Mouse (Mus musculus) CH12.LX (cell line): ENCODE data around the gene Ramp2. TPM values are rescaled to one million over a fixed set of nuclear protein-coding genes. Genes with fewer than 3 reads are reported as not detected.

Source experiments
- DNase-seq: peaks from one replicate; pipeline ENCODE4 v3.0.0-alpha.2; 2013; ENCODE audit errors: extremely low read depth
- H3K27ac ChIP-seq: 2 replicates; pipeline ENCODE4 v1.5.1; 2012; ENCODE audit warnings: low read depth, mild to moderate bottlenecking, control low read depth, moderate library complexity; ENCODE audit not compliant: insufficient read depth
- H3K27me3 ChIP-seq: replicated peaks from 2 replicates; pipeline ENCODE3; 2012; ENCODE audit warnings: inconsistent platforms
- H3K36me3 ChIP-seq, 2 experiments: replicated peaks in 1 of 2; 2 replicates each; pipeline versions ENCODE3 to v1.6.1; 2012; ENCODE audit warnings: inconsistent platforms in 1 of 2, low read length in 1 of 2, mild to moderate bottlenecking in 1 of 2, mixed read lengths in 1 of 2, moderate library complexity in 1 of 2; ENCODE audit not compliant: control insufficient read depth in 1 of 2, insufficient read depth in 1 of 2
- H3K4me1 ChIP-seq, 2 experiments: 2 replicates each; pipeline ENCODE4 v1.6.1; 2012; ENCODE audit warnings: inconsistent platforms in 1 of 2, moderate library complexity in 1 of 2; ENCODE audit not compliant: insufficient read depth in 2 of 2, control insufficient read depth in 1 of 2
- H3K4me2 ChIP-seq: 2 replicates; pipeline ENCODE4 v1.6.1; 2012; ENCODE audit warnings: low read depth, mild to moderate bottlenecking, control low read depth; ENCODE audit not compliant: poor library complexity, insufficient read depth, severe bottlenecking
- H3K4me3 ChIP-seq, 3 experiments: fragments of 150-350 bp in 1 of 3; sonication (generic) in 1 of 3; replicated peaks in 1 of 3; 2 replicates each; pipeline versions ENCODE3 to v1.5.1; 2011 to 2012; ENCODE audit warnings: low read depth in 2 of 3, low read length in 2 of 3, mild to moderate bottlenecking in 2 of 3, moderate library complexity in 2 of 3, control low read depth in 1 of 3, improper control_type of control experiment in 1 of 3, inconsistent platforms in 1 of 3, mixed read lengths in 1 of 3; ENCODE audit not compliant: poor library complexity in 1 of 3
- H3K79me2 ChIP-seq: replicated peaks from 2 replicates; pipeline ENCODE4 v1.6.1; 2012; ENCODE audit warnings: mild to moderate bottlenecking, moderate library complexity; ENCODE audit not compliant: control insufficient read depth, poor library complexity, insufficient read depth, severe bottlenecking; ENCODE audit errors: extremely low read depth
- H3K9ac ChIP-seq: 2 replicates; pipeline ENCODE4 v1.6.1; 2012; ENCODE audit warnings: low read depth, mild to moderate bottlenecking, control low read depth, moderate library complexity; ENCODE audit not compliant: insufficient read depth
- H3K9me3 ChIP-seq: replicated peaks from 2 replicates; pipeline ENCODE3; 2012; ENCODE audit warnings: low read length, inconsistent platforms, mixed read lengths
- E2F4 ChIP-seq: IDR thresholded peaks from 2 replicates; pipeline ENCODE4 v1.6.1; 2011; ENCODE audit warnings: low read depth, low read length, improper control_type of control experiment; ENCODE audit not compliant: insufficient replicate concordance
- EP300 ChIP-seq: IDR thresholded peaks from 2 replicates; pipeline ENCODE4 v1.6.1; 2011; ENCODE audit warnings: low read length, improper control_type of control experiment
- ETS1 ChIP-seq: conservative IDR thresholded peaks from 2 replicates; pipeline ENCODE4 v1.6.1; 2012; ENCODE audit warnings: low read depth, mild to moderate bottlenecking, inconsistent platforms, low read length, improper control_type of control experiment, moderate library complexity
- IRF4 ChIP-seq: IDR thresholded peaks from 2 replicates; pipeline ENCODE4 v1.6.1; 2014; ENCODE audit warnings: low read depth, mild to moderate bottlenecking, inconsistent platforms, low read length, improper control_type of control experiment
- JUN ChIP-seq: IDR thresholded peaks from 2 replicates; pipeline ENCODE4 v1.6.1; 2011; ENCODE audit warnings: low read depth, mild to moderate bottlenecking, low read length, improper control_type of control experiment, moderate library complexity; ENCODE audit not compliant: insufficient read depth
- JUND ChIP-seq: conservative IDR thresholded peaks from 2 replicates; pipeline ENCODE4 v1.6.1; 2011; ENCODE audit warnings: low read depth, low read length, improper control_type of control experiment
- MEF2A ChIP-seq: IDR thresholded peaks from 2 replicates; pipeline ENCODE4 v1.6.1; 2014; ENCODE audit warnings: low read depth, mild to moderate bottlenecking, inconsistent platforms, low read length, improper control_type of control experiment, borderline replicate concordance
- MYC ChIP-seq: IDR thresholded peaks from 2 replicates; pipeline ENCODE4 v1.6.1; 2011; ENCODE audit warnings: low read depth, mild to moderate bottlenecking, improper control_type of control experiment, low read length
- PAX5 ChIP-seq: IDR thresholded peaks from 2 replicates; pipeline ENCODE4 v1.6.1; 2012; ENCODE audit warnings: low read length, inconsistent platforms, mixed read lengths
- POLR2A ChIP-seq: IDR thresholded peaks from 2 replicates; pipeline ENCODE4 v1.6.1; 2011; ENCODE audit warnings: low read depth, mild to moderate bottlenecking, improper control_type of control experiment, low read length
- RCOR1 ChIP-seq: conservative IDR thresholded peaks from 2 replicates; pipeline ENCODE4 v1.6.1; 2012; ENCODE audit warnings: low read depth, mild to moderate bottlenecking, inconsistent platforms, low read length, improper control_type of control experiment
- SIN3A ChIP-seq: IDR thresholded peaks from 2 replicates; pipeline ENCODE4 v1.6.1; 2012; ENCODE audit warnings: low read length, improper control_type of control experiment, inconsistent platforms
- SMC3 ChIP-seq: IDR thresholded peaks from 2 replicates; pipeline ENCODE4 v1.6.1; 2011; ENCODE audit warnings: low read depth, low read length, improper control_type of control experiment
- USF2 ChIP-seq: conservative IDR thresholded peaks from 2 replicates; pipeline ENCODE4 v1.6.1; 2011; ENCODE audit warnings: low read depth, low read length, improper control_type of control experiment
- ZC3H11A ChIP-seq: IDR thresholded peaks from 2 replicates; pipeline ENCODE4 v1.6.1; 2012; ENCODE audit warnings: low read depth, mild to moderate bottlenecking, inconsistent platforms, low read length, improper control_type of control experiment
- ZKSCAN1 ChIP-seq: IDR thresholded peaks from 2 replicates; pipeline ENCODE4 v1.6.1; 2012; ENCODE audit warnings: low read depth, inconsistent platforms, low read length, improper control_type of control experiment, borderline replicate concordance
- ZNF384 ChIP-seq: IDR thresholded peaks from 2 replicates; pipeline ENCODE4 v1.6.1; 2012; ENCODE audit warnings: low read depth, low read length, improper control_type of control experiment, inconsistent platforms
- dilution Hi-C: fragments of 300-500 bp; cut with MboI; formaldehyde crosslinking; loops from 2 replicates; pipeline ENCODE4 v1.14.3; 2020; ENCODE audit warnings: low sequenced_read_pairs; ENCODE audit not compliant: extremely low pct_unique_long_range_greater_than_20kb, extremely low pct_ligation_motif_present
- in situ Hi-C: fragments of 300-500 bp; cut with MboI; formaldehyde crosslinking; loops from 3 replicates; pipeline ENCODE4 v1.14.3; 2019; ENCODE audit warnings: low sequenced_read_pairs, low pct_ligation_motif_present, low pct_unique_long_range_greater_than_20kb, mixed read lengths
- polyA plus RNA-seq: library from polyadenylated mRNA; unstranded; fragments of >175 nt; gene quantifications from 2 replicates; pipeline ENCODE4 v1.2.1, GENCODE M21; 2012; ENCODE audit warnings: low read depth; ENCODE audit not compliant: insufficient read length
- total RNA-seq, 2 experiments: library from RNA; depleted of rRNA; stranded (reverse); fragments of 300-350 nt in 1 of 2; fragments of >200 nt in 1 of 2; gene quantifications; 2 replicates each; pipeline ENCODE4 v1.2.3; 2012 to 2014

Ramp2 gene
- total and polyA plus RNA-seq, 3 experiments = 0.26 to 1.3 (median 0.33) TPM

- dilution Hi-C loops = no loop called here
- H3K27me3 ChIP-seq = no peaks in the 10 kb centered on the region
Measured at GRCm38 (mm10) chr11:101282896-101283295, 37.1 kb downstream of the Ramp2 start.

GRCm38 (mm10) chr11:101283805-101284204 is 38.0 kb downstream of the Ramp2 start:
- Histone ChIP-seq H3K27me3 (no peaks in the 10 kb centered on the region), H3K4me2 (no peak overlapping the region), H3K4me3 (no peak overlapping the region), H3K9ac (no peak overlapping the region), H3K27ac (no peak overlapping the region), H3K9me3 (no peaks in the 10 kb centered on the region), H3K4me1 (peaks cover 6 to 19% of the 10 kb centered on the region in 2 experiments; a peak in 3 of 4 replicates), H3K79me2 (no peaks in the 10 kb centered on the region), H3K36me3 (peaks cover 16 to 55% of the 10 kb centered on the region in 2 experiments)
- TF ChIP-seq MYC (no peak), ZNF384 (no peak), POLR2A (no peak), USF2 (no peak), JUND (no peak), ZC3H11A (no peak), IRF4 (no peak), SIN3A (no peak)
- dilution Hi-C loops (no loop called here), in situ Hi-C loops (no loop called here)
- no peak for DNase-seq

More at GRCm38 (mm10) chr11:101282896-101283295, 37.1 kb downstream of the Ramp2 start:
- Histone ChIP-seq H3K27ac (no peak overlapping the region), H3K4me3 (no peak overlapping the region), H3K9me3 (no peaks in the 10 kb centered on the region), H3K9ac (no peak overlapping the region), H3K36me3 (peaks cover 11 to 46% of the 10 kb centered on the region in 2 experiments), H3K79me2 (no peaks in the 10 kb centered on the region; the same call in 1 of the 2 replicates), H3K4me1 (peaks cover 6 to 21% of the 10 kb centered on the region in 2 experiments; a peak in 3 of 4 replicates), H3K4me2 (no peak overlapping the region)
- in situ Hi-C loops = no loop called here
- TF ChIP-seq EP300 = no peak
- TF ChIP-seq MEF2A = no peak
- no peak for TF ChIP-seq ZC3H11A
- no peak for TF ChIP-seq ETS1
- TF ChIP-seq SMC3 = no peak
- no peak for TF ChIP-seq ZKSCAN1
- no peak for TF ChIP-seq PAX5
- no peak for TF ChIP-seq SIN3A
- no peak for TF ChIP-seq E2F4
- TF ChIP-seq RCOR1 = no peak
- no peak for TF ChIP-seq JUN
- no peak for DNase-seq
